Mouse (Mus musculus) kidney, adult 2 months (tissue): Measurements from ENCODE around the gene Jazf1.

Source experiments
- CTCF ChIP-seq: fragments of 200-500 bp; conservative IDR thresholded peaks from 2 replicates; pipeline ENCODE4 v1.5.1; 2011; ENCODE audit warnings: low read depth, mild to moderate bottlenecking, control low read depth, low read length, moderate library complexity, mixed read lengths; ENCODE audit not compliant: insufficient read depth, insufficient read length
- POLR2A ChIP-seq: fragments of 200-500 bp; IDR thresholded peaks from one replicate; pipeline ENCODE4 v1.6.1; 2011; ENCODE audit warnings: low read depth, low read length, control low read depth

DNA sequence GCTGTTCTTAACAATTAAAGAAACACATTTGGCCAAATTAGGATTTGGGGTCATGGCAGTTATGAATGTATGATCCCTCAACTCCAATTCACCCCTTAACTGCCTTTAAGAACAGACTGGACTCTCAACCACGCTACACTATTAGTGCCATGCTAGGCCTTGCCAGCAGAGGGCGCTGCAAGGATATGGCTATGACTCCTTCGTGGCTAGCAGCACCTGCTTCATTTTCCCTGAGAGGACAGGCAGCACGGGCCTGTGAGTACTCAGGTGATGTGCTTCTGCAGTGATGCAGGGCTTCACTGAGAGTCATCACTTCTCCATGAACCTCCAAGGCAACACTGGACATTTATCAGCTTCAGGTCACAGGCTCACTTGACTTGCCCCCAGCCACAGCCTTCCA is 110.7 kb downstream of the Jazf1 start:
- peak; percentile 94 for TF ChIP-seq CTCF
- no peak for TF ChIP-seq POLR2A
